Mouse (Mus musculus): ENCODE measurements at regions not wholly inside any gene's neighbourhood (a gene's known extent, or its start where the extent isn't known, plus 50 kb on each side); places are given as distances from the start of the nearest gene placed in this dataset.

GRCm38 (mm10) chr6:143372487-143372886 is 205.5 kb downstream of the Etnk1 start:
- DNase-seq (ENCODE audit: low spot score in 2 of 2), result no peak

GRCm38 (mm10) chr6:143373686-143374273 is 206.8 kb downstream of the Etnk1 start:
- peak; percentile 19 to 21 for DNase-seq (ENCODE audit: low spot score in 2 of 2)

- DNase-seq (ENCODE audit: low spot score in 2 of 2), result no peak
These were observed 209.1 kb downstream of the Etnk1 start for GRCm38 (mm10) chr6:143375951-143376713.

- DNase-seq (ENCODE audit: low spot score in 2 of 2), result no peak
These were observed 210.1 kb downstream of the Etnk1 start for GRCm38 (mm10) chr6:143377121-143377520.

GRCm38 (mm10) chr6:143378126-143378525 is 211.1 kb downstream of the Etnk1 start:
- DNase-seq (ENCODE audit: low spot score in 2 of 2), result no peak

- DNase-seq (ENCODE audit: low spot score in 2 of 2), result no peak
These were observed 213.5 kb downstream of the Etnk1 start for GRCm38 (mm10) chr6:143380490-143380889.

GRCm38 (mm10) chr6:143386597-143387450 is 219.8 kb downstream of the Etnk1 start:
- DNase-seq (ENCODE audit: low spot score in 2 of 2), result no peak

- DNase-seq (ENCODE audit: low spot score in 2 of 2), result no peak
These were observed 226.7 kb downstream of the Etnk1 start for GRCm38 (mm10) chr6:143393543-143394207.

- DNase-seq (ENCODE audit: low spot score in 2 of 2), result no peak
These were observed 227.4 kb downstream of the Etnk1 start for GRCm38 (mm10) chr6:143394377-143394776.

GRCm38 (mm10) chr6:143401436-143401835 is 234.4 kb downstream of the Etnk1 start:
- DNase-seq (ENCODE audit: low spot score in 2 of 2), result no peak

- no peak for DNase-seq (ENCODE audit: low spot score in 2 of 2)
These were observed 234.9 kb downstream of the Etnk1 start for GRCm38 (mm10) chr6:143401921-143402320.

- DNase-seq (ENCODE audit: low spot score in 2 of 2), result no peak
These were observed 235.7 kb downstream of the Etnk1 start for GRCm38 (mm10) chr6:143402766-143403165.

GRCm38 (mm10) chr6:143404521-143404920 is 237.5 kb downstream of the Etnk1 start:
- DNase-seq (ENCODE audit: low spot score in 2 of 2), result no peak

GRCm38 (mm10) chr6:143412056-143412455 is 245.0 kb downstream of the Etnk1 start:
- DNase-seq (ENCODE audit: low spot score in 2 of 2), result no peak

- DNase-seq (ENCODE audit: low spot score in 2 of 2), result no peak
These were observed 245.7 kb downstream of the Etnk1 start for GRCm38 (mm10) chr6:143412721-143413120.

- DNase-seq (ENCODE audit: low spot score in 2 of 2), result no peak
These were observed 247.8 kb downstream of the Etnk1 start for GRCm38 (mm10) chr6:143414590-143415382.

GRCm38 (mm10) chr6:143415383-143415778 is 248.4 kb downstream of the Etnk1 start:
- no peak for DNase-seq (ENCODE audit: low spot score in 2 of 2)

GRCm38 (mm10) chr6:143419872-143420271 is 252.9 kb downstream of the Etnk1 start:
- DNase-seq (ENCODE audit: low spot score in 2 of 2), result no peak

GRCm38 (mm10) chr6:143423026-143423425 is 256.0 kb downstream of the Etnk1 start:
- DNase-seq (ENCODE audit: low spot score in 2 of 2), result no peak

GRCm38 (mm10) chr6:143425182-143425829 is 258.3 kb downstream of the Etnk1 start:
- DNase-seq (ENCODE audit: low spot score in 2 of 2), result no peak
